Mouse (Mus musculus) limb, embryonic 12.5 days (tissue): ENCODE results near the gene Gnas. TPM values are rescaled to one million over a fixed set of nuclear protein-coding genes. Genes with fewer than 3 reads are reported as not detected.

Experiments used
- ATAC-seq: fragments of 200-750 bp; cut with Nextera tagmentation; 2 replicates; pipeline ENCODE4 v1.8.0; 2017; ENCODE audit warnings: low read depth, moderate TSS enrichment; ENCODE audit not compliant: insufficient number of reproducible peaks, insufficient read depth, low FRiP score, low TSS enrichment
- H3K27ac ChIP-seq: fragments of 300-500 bp; sonication (generic); 2 replicates; pipeline ENCODE4 v1.5.1; 2016; ENCODE audit warnings: mild to moderate bottlenecking, moderate library complexity
- H3K27me3 ChIP-seq: fragments of 300-500 bp; sonication (generic); 2 replicates; pipeline ENCODE4 v1.6.1; 2016; ENCODE audit warnings: mild to moderate bottlenecking, moderate library complexity
- H3K36me3 ChIP-seq: fragments of 300-500 bp; sonication (generic); 2 replicates; pipeline ENCODE4 v1.6.1; 2016; ENCODE audit warnings: mild to moderate bottlenecking, moderate library complexity
- H3K4me1 ChIP-seq: fragments of 300-500 bp; sonication (generic); replicated peaks from 2 replicates; pipeline ENCODE4 v1.6.1; 2016
- H3K4me2 ChIP-seq: fragments of 300-500 bp; sonication (generic); 2 replicates; pipeline ENCODE4 v1.6.1; 2016; ENCODE audit warnings: mild to moderate bottlenecking, moderate library complexity
- H3K4me3 ChIP-seq: fragments of 300-500 bp; sonication (generic); replicated peaks from 2 replicates; pipeline ENCODE4 v1.5.1; 2016; ENCODE audit warnings: mild to moderate bottlenecking
- H3K9ac ChIP-seq: fragments of 300-500 bp; sonication (generic); replicated peaks from 2 replicates; pipeline ENCODE4 v1.6.1; 2016; ENCODE audit warnings: mild to moderate bottlenecking, moderate library complexity
- H3K9me3 ChIP-seq: fragments of 300-500 bp; sonication (generic); 2 replicates; pipeline ENCODE4 v1.6.1; 2016; ENCODE audit warnings: mild to moderate bottlenecking, moderate library complexity
- WGBS: fragments of 180-500 bp; shearing (Covaris S2); methylation state at CpG from one replicate; pipeline ENCODE4 v1.1.7; 2016; 5-methylcytosine and 5-hydroxymethylcytosine counted together
- polyA plus RNA-seq: library from polyadenylated mRNA; unstranded; fragments of >200 nt; fragmentation: Nextera tagmentation; extraction: Ambion mirVana; gene quantifications from 2 replicates; pipeline ENCODE4 v1.2.1, GENCODE M21; 2016

Gnas gene
- polyA plus RNA-seq, 1 experiment from 2014 or later: 1,822 TPM

GRCm38 (mm10) chr2:174295175-174295899, 11.2 kb downstream of the Gnas start:
- Histone ChIP-seq H3K4me1 (peaks cover 56% of the 10 kb centered on the region), H3K4me3 (peak overlapping the region; percentile 62), H3K27me3 (peaks cover 38% of the 10 kb centered on the region), H3K9me3 (peaks cover 62% of the 10 kb centered on the region), H3K9ac (peak overlapping the region; percentile 79), H3K36me3 (peaks cover 28% of the 10 kb centered on the region), H3K27ac (peak overlapping the region; percentile 88), H3K4me2 (peak overlapping the region; percentile 61)
- WGBS: 47% methylated on average over 36 of the region's 36 CpGs
- ATAC-seq: peak; percentile 88

- Histone ChIP-seq H3K27me3 (peaks cover 44% of the 10 kb centered on the region), H3K4me2 (peak overlapping the region; percentile 61), H3K4me3 (peak overlapping the region; percentile 62), H3K27ac (peak overlapping the region; percentile 71; the same call in 1 of the 2 replicates), H3K36me3 (peaks cover 34% of the 10 kb centered on the region), H3K9me3 (peaks cover 69% of the 10 kb centered on the region), H3K4me1 (peaks cover 52% of the 10 kb centered on the region), H3K9ac (peak overlapping the region; percentile 51; the same call in 1 of the 2 replicates)
- ATAC-seq: 0 out of 2 replicates have a peak, but pooled peaks have one; percentile 11
- WGBS: 54% methylated on average over 29 of the region's 29 CpGs
These were observed 11.9 kb downstream of the Gnas start for GRCm38 (mm10) chr2:174295900-174296465.

GRCm38 (mm10) chr2:174297086-174297571, 13.0 kb downstream of the Gnas start:
- peaks cover 40% of the 10 kb centered on the region for H3K4me1 ChIP-seq
- H3K36me3 ChIP-seq: peaks cover 32% of the 10 kb centered on the region
- H3K27ac ChIP-seq: no peak overlapping the region
- ATAC-seq: no peak
- H3K9me3 ChIP-seq: peaks cover 69% of the 10 kb centered on the region
- WGBS: 48% methylated on average over 29 of the region's 29 CpGs
- H3K9ac ChIP-seq: no peak overlapping the region
- peak overlapping the region; percentile 61 for H3K4me2 ChIP-seq
- peak overlapping the region; percentile 17; the same call in 1 of the 2 replicates for H3K4me3 ChIP-seq
- H3K27me3 ChIP-seq: peaks cover 47% of the 10 kb centered on the region

GRCm38 (mm10) chr2:174297851-174298250, 13.7 kb downstream of the Gnas start:
- Histone ChIP-seq H3K27ac (no peak overlapping the region), H3K9ac (no peak overlapping the region), H3K9me3 (peaks cover 69% of the 10 kb centered on the region), H3K4me3 (peak overlapping the region; percentile 39), H3K36me3 (peaks cover 29% of the 10 kb centered on the region), H3K27me3 (peaks cover 47% of the 10 kb centered on the region), H3K4me1 (peaks cover 33% of the 10 kb centered on the region), H3K4me2 (peak overlapping the region; percentile 64; the same call in 1 of the 2 replicates)
- ATAC-seq: no peak
- WGBS: 61% methylated on average over 19 of the region's 19 CpGs

GRCm38 (mm10) chr2:174298471-174298870, 14.4 kb downstream of the Gnas start:
- Histone ChIP-seq H3K4me2 (peak overlapping the region; percentile 64), H3K4me1 (peaks cover 28% of the 10 kb centered on the region; the same call in 1 of the 2 replicates), H3K9ac (no peak overlapping the region), H3K27me3 (peaks cover 47% of the 10 kb centered on the region), H3K27ac (no peak overlapping the region), H3K36me3 (peaks cover 29% of the 10 kb centered on the region), H3K4me3 (peak overlapping the region; percentile 39), H3K9me3 (peaks cover 69% of the 10 kb centered on the region)
- WGBS: 42% methylated on average over 33 of the region's 33 CpGs
- ATAC-seq: no peak

GRCm38 (mm10) chr2:174299091-174299770, 15.1 kb downstream of the Gnas start:
- 41% methylated on average over 48 of the region's 48 CpGs for whole genome bisulfite sequencing
- Histone ChIP-seq H3K36me3 (peaks cover 29% of the 10 kb centered on the region), H3K9me3 (peaks cover 68% of the 10 kb centered on the region), H3K27ac (no peak overlapping the region), H3K4me2 (peak overlapping the region; percentile 64), H3K4me1 (peaks cover 26% of the 10 kb centered on the region; the same call in 1 of the 2 replicates), H3K9ac (no peak overlapping the region), H3K27me3 (peaks cover 47% of the 10 kb centered on the region), H3K4me3 (peak overlapping the region; percentile 39)
- ATAC-seq: no peak

- H3K27me3 ChIP-seq: peaks cover 47% of the 10 kb centered on the region
- no peak for ATAC-seq
- H3K9me3 ChIP-seq: peaks cover 63% of the 10 kb centered on the region
These were observed 15.6 kb downstream of the Gnas start for GRCm38 (mm10) chr2:174299771-174300160.

GRCm38 (mm10) chr2:174300186-174300585, 16.1 kb downstream of the Gnas start:
- Histone ChIP-seq H3K27ac (no peak overlapping the region), H3K9ac (peak overlapping the region; percentile 37), H3K36me3 (peaks cover 29% of the 10 kb centered on the region), H3K4me2 (peak overlapping the region; percentile 64), H3K9me3 (peaks cover 59% of the 10 kb centered on the region), H3K4me3 (peak overlapping the region; percentile 39), H3K4me1 (peaks cover 26% of the 10 kb centered on the region; the same call in 1 of the 2 replicates), H3K27me3 (peaks cover 47% of the 10 kb centered on the region)
- WGBS: 57% methylated on average over 27 of the region's 27 CpGs
- ATAC-seq: no peak

More at GRCm38 (mm10) chr2:174299771-174300160, 15.6 kb downstream of the Gnas start:
- Histone ChIP-seq H3K36me3 (peaks cover 29% of the 10 kb centered on the region), H3K9ac (no peak overlapping the region), H3K4me2 (peak overlapping the region; percentile 64), H3K27ac (no peak overlapping the region), H3K4me1 (peaks cover 26% of the 10 kb centered on the region; the same call in 1 of the 2 replicates), H3K4me3 (peak overlapping the region; percentile 39)
- 45% methylated on average over 34 of the region's 34 CpGs for whole genome bisulfite sequencing

- Histone ChIP-seq H3K4me3 (peak overlapping the region; percentile 39), H3K27me3 (peaks cover 47% of the 10 kb centered on the region), H3K4me1 (peaks cover 28% of the 10 kb centered on the region), H3K9me3 (peaks cover 54% of the 10 kb centered on the region), H3K9ac (no peak overlapping the region; the same call in 1 of the 2 replicates), H3K36me3 (peaks cover 29% of the 10 kb centered on the region; the same call in 1 of the 2 replicates), H3K4me2 (peak overlapping the region; percentile 64), H3K27ac (no peak overlapping the region)
- WGBS: 51% methylated on average over 22 of the region's 22 CpGs
- no peak for ATAC-seq
These were observed 16.5 kb downstream of the Gnas start for GRCm38 (mm10) chr2:174300666-174301065.

- no peak for ATAC-seq
- 60% methylated on average over 6 of the region's 6 CpGs for WGBS
- Histone ChIP-seq H3K9me3 (peaks cover 35% of the 10 kb centered on the region), H3K27ac (no peak overlapping the region), H3K4me3 (no peak overlapping the region), H3K36me3 (peaks cover 29% of the 10 kb centered on the region; the same call in 1 of the 2 replicates), H3K27me3 (peaks cover 38% of the 10 kb centered on the region), H3K4me1 (peaks cover 30% of the 10 kb centered on the region), H3K4me2 (no peak overlapping the region), H3K9ac (no peak overlapping the region)
These were observed 18.4 kb downstream of the Gnas start for GRCm38 (mm10) chr2:174302526-174302925.
